Mouse (Mus musculus) natural killer cell, adult 2 months (primary cell): ENCODE data around the gene Ppt2.

Experiments used
- DNase-seq, 2 experiments: peaks; one replicate each; pipeline ENCODE4 v3.0.0; 2022; ENCODE audit warnings: low spot score in 2 of 2

Gene Ppt2

DNA sequence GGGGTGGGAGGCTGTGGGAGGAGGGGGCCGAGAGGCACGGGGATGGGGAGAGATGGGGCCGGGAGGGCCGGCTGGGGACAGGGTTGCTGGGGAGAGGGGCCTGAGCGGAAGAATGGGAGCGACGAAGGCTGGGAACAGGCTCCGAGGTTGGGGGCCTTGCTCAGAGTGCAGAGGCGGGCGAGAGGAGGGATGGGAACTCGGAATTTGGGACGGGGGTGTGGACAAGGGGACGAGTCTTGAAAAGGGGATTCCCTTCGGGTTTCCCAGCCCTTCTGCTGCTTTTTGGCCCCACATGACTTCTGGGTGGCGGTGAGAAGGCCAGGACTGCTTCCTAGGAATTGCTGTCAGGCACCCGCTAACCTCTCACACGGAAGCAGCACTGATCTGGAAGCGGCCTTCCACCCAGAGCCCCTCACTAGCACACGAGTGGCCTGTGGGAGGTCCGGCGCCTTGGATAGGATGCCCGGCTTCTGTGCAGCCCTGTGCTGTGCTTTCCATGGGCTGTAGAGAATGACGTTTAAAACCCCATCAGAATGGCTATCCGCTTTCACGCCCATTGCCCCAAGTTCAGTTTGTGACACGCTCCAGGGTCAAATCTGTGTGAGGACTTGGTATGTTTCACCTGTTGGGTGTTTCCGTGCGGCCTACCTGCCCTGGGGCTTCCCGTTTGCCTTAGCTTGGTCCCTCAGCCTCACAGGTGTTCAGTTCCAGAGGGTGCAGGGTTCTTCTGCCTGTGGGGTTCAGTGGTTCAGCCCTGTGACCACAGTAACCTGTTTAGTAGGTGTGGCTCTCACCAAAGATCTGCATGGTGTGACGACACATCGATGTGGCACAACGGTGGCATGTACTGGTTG, 21.9 kb downstream of the Ppt2 start:
- DNase-seq, result no peak

DNA sequence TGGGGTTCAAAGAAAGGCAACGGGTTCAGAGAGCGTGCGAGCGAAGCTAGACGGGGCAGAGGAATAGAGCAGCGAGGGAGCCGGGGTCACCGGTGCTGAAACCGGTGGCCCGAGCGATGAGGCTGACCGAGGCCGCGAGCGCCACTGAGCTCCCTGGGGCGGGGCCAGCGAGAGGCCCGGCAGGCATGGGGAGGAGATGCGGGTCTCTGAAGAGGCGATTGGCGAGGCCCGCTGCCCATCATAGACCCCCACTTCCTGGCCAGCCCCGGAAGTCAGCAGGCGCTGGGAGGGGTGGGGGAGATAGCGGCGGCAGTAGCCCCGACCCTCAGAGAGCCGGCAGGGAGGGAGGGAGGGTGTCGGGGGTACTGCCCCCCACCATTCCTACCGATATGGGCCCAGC, 22.7 kb downstream of the Ppt2 start:
- DNase-seq, result peak; percentile 88 to 91

DNA sequence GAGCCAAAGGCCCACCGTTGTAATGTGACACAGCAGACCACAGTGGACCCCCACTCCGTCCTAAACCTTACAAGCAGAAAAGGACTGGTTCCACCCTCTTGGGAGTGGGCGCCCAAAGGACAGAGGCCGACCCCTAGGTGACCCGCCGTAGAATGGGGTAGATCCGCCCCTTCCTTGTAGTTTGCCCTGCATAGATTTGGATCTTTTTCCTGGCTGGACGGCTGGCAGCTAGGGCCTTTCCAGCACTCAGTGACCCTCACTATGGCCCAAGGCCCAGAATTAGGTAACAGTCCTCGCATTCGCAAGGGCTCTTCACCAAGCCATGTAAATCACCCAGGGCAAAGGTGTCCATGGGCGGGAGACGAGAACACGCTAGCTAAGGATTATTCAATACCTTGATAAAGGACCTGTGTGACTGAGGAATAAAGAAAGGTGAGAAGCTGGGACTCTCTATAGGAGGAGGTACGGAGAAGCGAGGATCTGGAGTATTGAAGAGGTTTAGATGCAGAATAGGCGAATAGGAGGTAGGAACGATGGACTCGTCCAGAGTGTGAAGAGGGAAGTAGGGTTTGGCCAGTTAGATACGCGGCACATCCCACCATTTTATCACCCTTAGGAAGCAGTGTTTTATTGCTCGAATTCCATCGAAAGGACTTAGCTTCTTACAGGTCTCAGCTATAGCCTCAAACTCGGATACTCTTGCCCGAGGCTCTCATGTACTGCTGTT, 23.6 kb downstream of the Ppt2 start:
- DNase-seq, result no peak

DNA sequence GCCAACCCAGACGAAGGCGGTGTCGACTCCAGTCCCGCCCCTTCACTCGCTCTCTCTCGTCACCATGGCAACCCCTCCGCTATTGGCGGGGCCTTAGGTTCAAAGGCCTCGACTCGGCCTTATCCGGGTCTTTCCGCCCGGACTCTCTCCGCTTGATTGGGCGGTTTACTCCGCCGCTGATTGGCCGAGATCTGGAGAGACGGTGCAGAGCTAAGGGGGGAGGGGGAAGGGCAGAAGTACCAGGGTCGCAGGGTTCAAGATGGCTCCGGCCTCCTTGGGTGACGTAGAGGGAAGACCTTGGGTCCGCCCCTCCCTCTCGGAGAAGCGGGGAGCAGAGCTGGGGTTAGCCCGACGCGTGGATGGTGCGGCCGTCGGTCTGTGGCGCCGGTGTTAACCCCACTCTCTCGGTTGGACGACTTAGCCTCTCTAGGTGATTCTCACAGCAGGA, 24.2 kb downstream of the Ppt2 start, which contains the start of gene Agpat1:
TSS of gene Agpat1 (plus strand) at position 202 of the 448 bp plus-strand sequence.
- DNase-seq, result peak; percentile 98

DNA sequence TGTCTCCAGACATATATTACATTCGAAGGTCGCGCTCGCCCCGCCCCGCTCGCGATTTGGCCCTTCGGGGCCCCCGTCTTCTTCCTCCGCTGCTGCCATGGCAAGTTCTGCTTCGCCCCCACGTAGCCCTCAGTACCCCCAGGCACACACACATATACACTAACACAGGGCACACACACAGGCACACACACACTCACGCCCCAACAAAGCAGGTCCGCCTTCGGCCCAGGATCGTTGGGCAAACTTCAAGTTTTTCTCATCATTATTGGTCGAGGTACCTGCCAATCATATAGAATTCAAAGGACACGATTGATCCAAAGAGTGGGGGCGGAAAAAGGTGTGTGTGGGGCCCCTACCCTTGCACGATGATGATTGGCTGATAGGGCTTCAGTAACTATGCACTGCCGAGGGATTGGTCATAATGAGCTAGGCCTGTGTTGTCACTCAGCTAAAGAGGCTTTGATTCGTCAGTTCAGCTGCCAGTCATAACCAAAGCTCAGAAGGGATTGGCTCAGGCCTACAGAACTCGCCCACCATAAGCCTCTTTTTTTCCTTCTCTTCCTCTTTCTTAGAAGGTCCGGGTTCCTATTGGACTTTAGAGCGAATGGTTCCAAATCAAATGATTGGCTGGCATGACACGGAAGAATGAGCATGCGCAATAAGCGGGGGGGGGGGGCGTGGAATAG, 24.8 kb downstream of the Ppt2 start, which contains the start of gene Rnf5:
TSS of gene Rnf5 (minus strand) at position 316 of the 686 bp plus-strand sequence.
- DNase-seq, result peak; percentile 99

DNA sequence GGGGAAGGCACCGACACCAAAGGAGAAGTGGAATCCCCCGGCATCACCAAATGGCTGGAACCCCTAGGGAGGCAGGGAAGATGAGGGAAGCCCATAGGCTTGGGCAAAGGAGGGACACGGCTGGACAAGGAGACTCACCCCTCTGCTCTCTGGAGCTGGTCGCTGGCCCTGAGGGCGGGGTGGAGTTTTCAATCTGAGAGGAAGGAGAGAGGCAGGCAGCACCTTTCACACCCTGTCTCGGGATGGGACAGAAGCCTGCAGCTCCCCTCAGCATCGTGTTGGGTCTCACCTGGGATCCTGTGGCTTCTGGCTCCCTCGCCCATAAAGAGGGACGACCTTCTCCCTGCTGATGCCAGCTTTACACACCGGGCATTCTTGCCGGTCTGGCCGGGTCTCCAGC, 26.5 kb downstream of the Ppt2 start:
- no peak for DNase-seq

DNA sequence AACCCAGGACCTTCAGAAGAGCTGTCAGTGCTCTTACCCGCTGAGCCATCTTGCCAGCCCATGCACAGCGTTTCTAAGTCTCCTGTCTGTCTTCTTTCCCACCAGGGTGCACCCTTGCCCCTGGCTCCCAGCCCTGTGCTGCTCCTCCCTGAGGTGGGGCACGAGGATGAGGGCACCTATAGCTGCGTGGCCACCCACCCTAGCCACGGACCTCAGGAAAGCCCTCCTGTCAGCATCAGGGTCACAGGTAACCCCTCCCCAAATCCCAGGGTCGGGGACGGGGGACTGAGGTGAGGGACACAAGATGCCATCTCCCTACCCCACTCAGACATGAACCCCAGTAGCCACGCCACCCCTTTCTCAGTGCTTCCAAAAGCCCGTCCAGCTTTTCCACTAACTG, 28.4 kb downstream of the Ppt2 start:
- DNase-seq, result no peak

DNA sequence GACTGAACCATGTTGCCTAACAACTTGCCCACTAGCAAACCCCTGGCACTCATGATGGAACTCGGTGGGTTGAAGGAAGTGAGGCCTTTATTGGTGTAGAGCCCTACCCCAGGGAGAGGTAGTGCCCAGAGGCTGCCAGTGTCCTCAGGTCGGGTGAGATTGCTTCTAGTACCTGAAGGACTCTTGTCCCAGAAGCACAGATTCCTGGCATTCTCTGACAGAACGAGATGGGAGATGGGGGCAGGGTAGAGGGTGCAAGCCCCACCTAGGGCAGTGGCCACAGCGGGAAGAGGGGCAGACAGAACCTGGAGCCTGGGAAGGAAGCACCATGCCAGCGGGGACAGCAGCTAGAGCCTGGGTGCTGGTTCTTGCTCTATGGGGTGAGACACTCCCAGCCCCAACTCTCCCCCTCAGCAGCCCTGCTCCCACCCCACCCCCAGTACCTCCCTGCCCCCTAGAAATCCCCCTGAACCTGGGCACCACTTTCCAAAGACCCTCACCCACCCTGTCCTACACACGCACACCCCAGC, 30.7 kb downstream of the Ppt2 start, which contains the start of gene Ager:
TSS of gene Ager (plus strand) at position 297 of the 530 bp plus-strand sequence.
- DNase-seq, result no peak

DNA sequence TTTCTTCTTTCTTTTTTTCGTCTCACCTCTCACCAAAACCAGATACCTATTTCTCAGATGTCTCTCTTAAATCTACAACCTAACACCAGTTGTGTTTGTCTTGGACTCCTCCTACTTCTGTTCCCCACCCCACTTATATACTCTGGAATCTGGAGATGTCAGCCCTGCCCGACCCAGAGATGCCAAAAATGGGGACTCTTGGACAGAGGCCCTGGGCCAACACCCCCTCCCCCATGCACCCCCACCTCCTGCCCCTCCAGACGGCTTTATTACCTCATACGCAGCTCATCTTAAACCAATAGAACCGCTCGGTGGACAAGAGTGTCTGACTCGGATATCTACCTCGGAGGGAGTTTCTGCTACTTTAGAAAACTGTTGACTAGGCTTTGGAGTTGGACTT, 32.2 kb downstream of the Ppt2 start:
- DNase-seq, result no peak

DNA sequence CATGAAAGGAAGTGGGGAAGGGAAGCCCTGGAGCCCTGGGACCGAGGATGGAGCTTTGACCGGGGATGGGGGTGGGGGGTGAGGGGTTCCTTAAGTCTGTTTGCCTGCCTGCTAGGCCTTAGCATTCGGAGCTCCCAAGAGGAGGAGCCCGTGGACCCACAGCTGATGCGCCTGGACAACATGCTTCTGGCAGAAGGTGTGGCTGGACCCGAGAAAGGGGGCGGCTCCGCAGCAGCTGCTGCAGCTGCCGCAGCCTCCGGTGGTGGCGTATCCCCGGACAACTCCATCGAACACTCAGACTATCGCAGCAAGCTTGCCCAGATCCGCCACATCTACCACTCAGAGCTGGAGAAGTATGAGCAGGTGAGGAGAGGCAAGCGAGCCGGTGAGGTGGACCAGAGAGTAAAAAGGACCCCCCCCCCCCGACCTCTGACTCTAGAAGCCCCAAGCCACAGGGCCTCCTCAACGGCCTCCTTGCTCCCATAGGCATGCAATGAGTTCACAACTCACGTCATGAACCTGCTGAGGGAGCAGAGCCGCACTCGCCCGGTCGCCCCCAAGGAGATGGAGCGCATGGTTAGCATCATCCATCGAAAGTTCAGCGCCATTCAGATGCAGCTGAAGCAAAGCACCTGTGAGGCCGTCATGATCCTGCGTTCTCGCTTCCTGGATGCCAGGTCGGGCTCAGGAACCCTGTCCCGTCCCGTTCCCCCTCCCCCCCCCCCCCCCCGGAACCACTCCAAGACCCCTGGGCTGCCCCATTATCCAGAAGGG, 34.4 kb downstream of the Ppt2 start:
- DNase-seq, result no peak

DNA sequence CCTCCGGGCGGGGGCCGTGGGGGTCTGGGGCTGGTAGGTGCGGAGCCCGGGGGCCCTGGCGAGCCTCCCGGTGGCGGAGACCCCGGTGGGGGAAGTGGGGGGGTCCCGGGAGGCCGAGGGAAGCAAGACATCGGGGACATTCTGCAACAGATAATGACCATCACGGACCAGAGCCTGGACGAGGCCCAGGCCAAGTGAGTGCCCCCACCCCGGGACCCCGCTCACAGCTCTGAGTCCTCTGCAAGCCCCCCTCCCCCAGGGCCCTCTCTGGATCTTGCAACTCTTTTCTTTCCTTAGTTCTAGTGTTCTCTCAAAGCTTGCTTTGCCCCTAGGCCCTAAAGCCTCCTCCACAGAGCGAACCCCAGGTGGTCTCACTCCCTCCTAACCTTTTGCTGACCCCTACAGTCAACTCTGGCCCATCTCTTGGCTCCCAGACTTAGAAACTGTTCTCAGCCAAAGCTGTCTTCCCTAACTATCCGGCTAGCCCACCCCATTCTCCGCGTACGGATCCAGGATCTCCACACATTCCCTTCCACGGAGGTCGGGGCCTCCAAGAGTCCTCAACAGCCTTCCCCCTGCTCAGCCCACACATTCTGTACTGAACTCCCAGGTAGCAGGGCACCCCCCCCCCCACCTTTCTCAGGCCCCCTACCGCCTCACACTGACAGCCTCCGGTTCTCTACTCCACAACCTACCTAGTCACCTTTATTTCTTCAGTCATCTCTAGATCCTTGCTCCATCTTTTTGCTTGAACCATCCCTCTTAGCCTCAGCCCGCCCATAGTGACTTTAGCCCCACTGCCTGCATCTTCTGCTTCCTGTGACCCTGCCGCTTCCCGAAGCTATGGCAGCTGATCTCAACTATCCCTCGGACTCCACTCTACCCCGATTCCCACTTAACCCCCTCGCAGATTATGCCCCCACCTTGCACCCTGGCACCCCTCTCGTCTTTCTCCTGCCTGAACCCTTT, 35.4 kb downstream of the Ppt2 start:
- DNase-seq, result no peak

DNA sequence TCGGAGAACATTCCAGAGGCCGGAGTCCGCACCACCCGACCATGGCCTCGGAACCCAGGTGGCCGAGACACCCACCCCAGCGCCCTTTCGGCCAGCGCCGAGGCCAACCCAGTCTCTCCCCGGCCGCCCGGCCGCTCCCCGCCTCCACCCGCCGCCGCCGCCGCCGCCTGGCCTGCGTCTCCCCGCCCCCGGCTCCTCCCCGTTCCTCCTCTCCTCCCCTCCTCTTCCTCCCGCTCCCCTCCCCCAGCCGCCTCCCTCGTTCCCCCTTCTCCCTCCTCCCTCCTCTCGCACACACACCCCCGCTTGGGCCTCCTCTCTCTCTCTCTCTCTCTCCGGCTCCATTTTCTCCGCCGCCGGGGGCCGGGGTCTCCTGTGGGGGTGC, 36.3 kb downstream of the Ppt2 start:
- DNase-seq, result peak; percentile 38 to 66

DNA sequence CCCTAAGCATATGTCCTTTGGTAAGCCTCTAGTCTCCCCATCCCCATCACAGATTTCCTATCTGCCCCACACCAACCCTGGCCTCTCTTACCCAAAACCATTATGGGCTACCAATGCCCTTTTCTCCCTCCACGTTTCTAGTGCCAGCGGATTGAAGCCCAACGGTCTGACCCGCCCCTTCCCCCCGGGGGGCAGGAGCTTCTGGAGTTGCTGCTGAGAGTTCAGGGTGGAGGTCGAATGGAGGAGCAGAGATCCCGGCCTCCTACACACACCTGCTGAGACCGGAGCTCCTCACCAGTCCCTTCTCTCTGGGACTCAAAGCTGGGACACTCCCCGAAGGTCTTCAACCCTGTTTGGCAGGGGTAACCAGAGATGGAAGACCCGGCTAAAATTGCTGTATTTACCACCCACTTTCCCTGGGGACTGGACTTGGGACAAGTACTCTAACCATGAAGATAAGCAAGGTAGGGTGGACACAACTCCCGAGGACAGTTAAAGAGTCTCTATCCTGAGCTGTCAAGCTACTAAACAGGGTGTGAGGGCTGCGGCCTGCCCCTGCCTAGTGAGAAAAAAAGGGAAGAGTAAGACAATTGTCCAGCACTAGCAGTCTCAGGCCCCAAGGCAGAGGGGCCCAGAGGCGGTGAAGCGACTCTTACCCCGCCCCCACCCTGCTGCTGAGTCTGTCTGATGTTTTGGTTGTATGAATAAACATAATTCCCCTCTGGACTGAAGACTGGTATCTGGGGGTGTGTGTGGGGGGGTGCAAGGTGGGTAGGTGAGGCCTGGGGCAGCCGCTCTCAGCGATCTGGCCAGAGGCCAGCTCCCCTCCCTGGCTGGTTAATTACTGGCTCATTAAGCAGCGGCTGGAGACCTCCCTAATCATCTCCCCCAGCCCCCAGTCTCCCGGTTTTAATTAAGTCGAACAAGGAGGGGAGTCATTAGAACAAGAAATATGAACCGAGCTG, 37.0 kb downstream of the Ppt2 start, which contains the start of gene Pbx2:
TSS of gene Pbx2 (plus strand) at position 238 of the 965 bp plus-strand sequence.
- DNase-seq, result no peak

DNA sequence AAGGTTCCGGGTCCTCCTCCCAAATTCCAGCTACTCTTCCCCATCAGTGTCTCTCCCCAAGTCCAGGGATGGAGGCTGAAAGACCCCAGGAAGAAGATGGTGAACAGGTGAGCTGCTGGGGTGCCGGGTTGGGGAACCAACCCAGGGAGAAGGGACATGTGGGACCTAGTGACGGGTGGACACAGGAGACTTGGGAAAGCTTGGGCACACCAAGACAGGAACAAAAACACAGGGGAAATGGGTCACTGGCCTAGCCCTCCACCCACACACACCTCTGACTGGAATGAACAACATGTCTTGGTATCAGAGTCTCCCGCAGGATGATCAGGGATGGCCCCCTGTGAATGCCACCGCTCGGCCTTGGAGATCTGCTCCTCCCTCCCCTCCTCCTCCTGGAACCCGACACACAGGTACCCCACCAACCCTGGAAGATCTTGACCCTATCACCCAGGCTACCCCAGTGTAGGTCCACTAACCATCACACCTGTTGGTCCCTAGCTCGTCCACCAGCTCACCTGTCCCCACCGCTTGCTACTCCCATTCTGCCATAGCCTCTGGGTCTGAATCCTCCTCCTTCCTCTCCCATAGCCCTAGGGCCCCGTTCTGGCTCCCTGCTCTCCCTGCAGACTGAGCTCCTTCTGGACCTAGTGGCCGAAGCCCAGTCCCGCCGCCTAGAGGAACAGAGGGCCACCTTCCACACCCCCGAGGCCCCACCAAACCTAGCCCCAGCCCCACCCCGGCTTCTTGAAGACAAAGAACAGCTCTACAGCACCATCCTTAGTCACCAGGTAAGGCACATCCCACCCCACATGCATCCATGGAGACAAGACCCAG, 37.9 kb downstream of the Ppt2 start:
- DNase-seq, result no peak

DNA sequence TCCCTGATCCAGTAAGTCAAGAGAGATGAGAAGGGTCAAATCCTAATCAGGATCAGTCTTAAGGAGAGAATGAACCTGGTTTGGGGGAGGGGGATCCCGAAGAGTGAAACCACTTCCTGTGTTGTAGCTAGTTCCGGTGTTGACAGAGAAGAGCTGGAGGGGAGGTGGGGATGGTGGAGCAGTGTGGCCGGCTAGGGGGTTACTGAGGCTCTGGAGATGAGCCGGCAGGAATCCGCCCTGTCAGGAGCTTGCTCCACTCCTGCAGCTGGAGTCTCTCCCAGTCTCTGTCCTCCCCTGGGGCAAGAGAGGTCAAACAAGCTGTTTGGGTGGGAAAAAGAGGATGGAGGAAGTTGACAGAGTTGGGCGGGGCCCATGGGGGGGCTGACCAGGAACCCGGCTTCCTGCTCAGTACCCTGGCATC, 38.6 kb downstream of the Ppt2 start, which contains the start of gene Gpsm3:
TSS of gene Gpsm3 (plus strand) at position 126 of the 421 bp plus-strand sequence.
- DNase-seq, result peak; percentile 60 to 61

DNA sequence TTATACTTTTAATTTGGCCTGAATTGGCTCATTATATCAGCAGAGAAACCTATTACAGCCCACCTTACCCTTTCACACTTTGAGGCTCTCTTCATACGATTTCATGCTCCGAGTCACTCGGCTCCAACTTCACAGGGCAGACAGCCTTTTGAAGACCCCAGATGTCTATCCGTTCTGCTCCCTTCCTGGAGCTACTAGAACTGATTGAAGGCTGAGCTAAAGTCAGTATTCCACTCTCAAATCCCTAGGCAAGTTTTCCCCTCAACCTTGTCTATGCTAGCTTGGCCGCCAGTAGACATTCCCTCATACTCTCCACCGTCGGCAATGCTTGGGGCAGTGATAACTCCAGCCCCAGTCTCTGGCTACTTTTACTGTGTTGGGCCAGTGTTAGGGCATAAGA, 39.1 kb downstream of the Ppt2 start:
- DNase-seq, result no peak

DNA sequence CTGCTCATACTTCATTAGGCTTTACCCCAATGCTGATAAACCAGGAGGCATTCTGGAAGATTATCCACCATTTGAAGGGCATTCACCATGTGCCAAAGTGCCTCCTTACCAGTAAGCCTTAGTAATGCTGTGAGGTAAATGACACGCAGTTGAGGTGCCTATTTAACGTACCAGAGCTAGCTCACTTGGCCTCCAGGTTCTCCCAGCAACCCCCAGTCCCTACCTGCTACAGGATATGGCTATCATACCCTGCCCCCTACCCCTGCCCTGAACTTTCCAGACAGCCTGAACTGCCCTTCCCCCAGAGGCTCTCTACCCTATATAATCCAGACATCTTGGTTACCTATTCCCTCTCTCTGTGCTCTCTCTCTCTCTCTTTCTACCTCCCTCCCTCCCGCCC, 39.5 kb downstream of the Ppt2 start:
- DNase-seq, result no peak

DNA sequence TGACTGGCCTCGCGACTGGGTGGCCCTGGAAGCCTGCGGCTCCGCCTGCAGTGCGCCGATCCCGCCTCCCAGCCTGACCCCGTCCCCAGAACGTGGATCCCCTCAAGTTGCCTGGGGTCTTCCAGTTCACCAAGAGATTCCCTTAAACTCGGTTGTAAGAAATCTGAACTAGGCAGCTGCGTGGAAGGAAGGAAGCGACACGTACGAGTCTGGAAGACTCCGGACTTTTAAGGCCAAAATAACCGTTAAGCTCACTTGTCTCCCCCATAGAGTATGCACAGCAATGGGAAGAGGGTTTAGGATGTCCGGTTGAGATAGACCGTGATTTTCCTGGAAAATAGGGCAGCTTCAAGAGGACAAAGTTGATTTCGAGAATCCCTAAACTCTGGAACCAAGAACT, 40.5 kb downstream of the Ppt2 start:
- no peak for DNase-seq
